Mouse (Mus musculus) forebrain, embryonic 14.5 days (tissue): Measurements from ENCODE around the gene Srrm4. TPM values are rescaled to one million over a fixed set of nuclear protein-coding genes. Genes with fewer than 3 reads are reported as not detected.

Experiments used
- ATAC-seq: fragments of 200-750 bp; cut with Nextera tagmentation; 2 replicates; pipeline ENCODE4 v1.8.0; 2017; ENCODE audit warnings: mild to moderate bottlenecking, moderate library complexity
- DNase-seq: peaks from one replicate; pipeline ENCODE4 v3.0.0-alpha.2; 2015; ENCODE audit warnings: low spot score
- H3K27ac ChIP-seq: fragments of 300-500 bp; sonication (generic); 2 replicates; pipeline ENCODE4 v1.5.1; 2014; ENCODE audit warnings: low read depth, mild to moderate bottlenecking, control low read depth, low read length, moderate library complexity
- H3K27me3 ChIP-seq: fragments of 300-500 bp; sonication (generic); replicated peaks from 2 replicates; pipeline ENCODE4 v1.6.1; 2014; ENCODE audit warnings: low read length, control low read depth, mixed read lengths; ENCODE audit not compliant: control insufficient read depth, insufficient read depth
- H3K36me3 ChIP-seq: fragments of 300-500 bp; sonication (generic); 2 replicates; pipeline ENCODE4 v1.6.1; 2014; ENCODE audit warnings: low read length, control low read depth; ENCODE audit not compliant: control insufficient read depth, insufficient read depth
- H3K4me1 ChIP-seq: fragments of 300-500 bp; sonication (generic); 2 replicates; pipeline ENCODE4 v1.6.1; 2014; ENCODE audit warnings: antibody characterized with exemption, low read length, control low read depth; ENCODE audit not compliant: control insufficient read depth, insufficient read depth
- H3K4me2 ChIP-seq: fragments of 300-500 bp; sonication (generic); 2 replicates; pipeline ENCODE4 v1.6.1; 2014; ENCODE audit warnings: mild to moderate bottlenecking, control low read depth, low read length
- H3K4me3 ChIP-seq: fragments of 300-500 bp; sonication (generic); 2 replicates; pipeline ENCODE4 v1.5.1; 2014; ENCODE audit warnings: low read depth, low read length, control low read depth
- H3K9ac ChIP-seq: fragments of 300-500 bp; sonication (generic); 2 replicates; pipeline ENCODE4 v1.6.1; 2014; ENCODE audit warnings: mild to moderate bottlenecking, low read length, control low read depth, moderate library complexity
- H3K9me3 ChIP-seq: fragments of 300-500 bp; sonication (generic); replicated peaks from 2 replicates; pipeline ENCODE4 v1.6.1; 2016; ENCODE audit warnings: low read length, control low read depth, mixed read lengths; ENCODE audit not compliant: control insufficient read depth
- WGBS: fragments of 180-500 bp; shearing (Covaris S2); extraction: QIAGEN DNeasy Blood & Tissue Kit; methylation state at CpG from one replicate; pipeline ENCODE4 v1.1.7; 2014; 5-methylcytosine and 5-hydroxymethylcytosine counted together
- polyA plus RNA-seq: library from polyadenylated mRNA; unstranded; fragments of >200 nt; fragmentation: Nextera tagmentation; extraction: Ambion mirVana; gene quantifications from 2 replicates; pipeline ENCODE4 v1.2.1, GENCODE M21; 2014

Srrm4 gene
- polyA plus RNA-seq, 1 experiment from 2014 or later, result 20.0 TPM

GRCm38 (mm10) chr5:116494377-116494776 lies 97.2 kb downstream of the Srrm4 start:
- Histone ChIP-seq H3K9me3 (no peaks in the 10 kb centered on the region), H3K27me3 (no peaks in the 10 kb centered on the region), H3K9ac (no peak overlapping the region), H3K4me1 (peaks cover 24% of the 10 kb centered on the region), H3K4me2 (no peak overlapping the region), H3K36me3 (no peaks in the 10 kb centered on the region), H3K27ac (no peak overlapping the region), H3K4me3 (no peak overlapping the region)
- WGBS, result 79% methylated on average over 7 of the region's 7 CpGs
- DNase-seq, result no peak
- no peak for ATAC-seq

GRCm38 (mm10) chr5:116492726-116493125 lies 98.9 kb downstream of the Srrm4 start:
- no peak overlapping the region for H3K4me2 ChIP-seq
- H3K4me3 ChIP-seq, result no peak overlapping the region
- DNase-seq (no peak), ATAC-seq (no peak)
- H3K36me3 ChIP-seq, result no peaks in the 10 kb centered on the region
- H3K9me3 ChIP-seq, result no peaks in the 10 kb centered on the region
- 88% methylated on average over 3 of the region's 3 CpGs for WGBS
- H3K27me3 ChIP-seq, result no peaks in the 10 kb centered on the region
- no peak overlapping the region for H3K27ac ChIP-seq
- H3K9ac ChIP-seq, result no peak overlapping the region
- peaks cover 10% of the 10 kb centered on the region for H3K4me1 ChIP-seq

GRCm38 (mm10) chr5:116491794-116492420 lies 99.7 kb downstream of the Srrm4 start:
- DNase-seq (no peak), ATAC-seq (no peak)
- WGBS, result 61% methylated on average over 12 of the region's 12 CpGs
- Histone ChIP-seq H3K9ac (no peak overlapping the region), H3K9me3 (no peaks in the 10 kb centered on the region), H3K4me2 (no peak overlapping the region), H3K27me3 (no peaks in the 10 kb centered on the region), H3K27ac (0 out of 2 replicates have a peak overlapping the region, but pooled peaks have one; percentile 2), H3K4me3 (no peak overlapping the region), H3K36me3 (no peaks in the 10 kb centered on the region), H3K4me1 (peaks cover 7% of the 10 kb centered on the region; the same call in 1 of the 2 replicates)

- peaks cover 7% of the 10 kb centered on the region; the same call in 1 of the 2 replicates for H3K4me1 ChIP-seq
These were observed 100.8 kb downstream of the Srrm4 start for GRCm38 (mm10) chr5:116490826-116491225.

GRCm38 (mm10) chr5:116489621-116490020 lies 102.0 kb downstream of the Srrm4 start:
- no peak overlapping the region for H3K4me2 ChIP-seq
- H3K9ac ChIP-seq, result no peak overlapping the region
- no peaks in the 10 kb centered on the region for H3K36me3 ChIP-seq
- H3K4me1 ChIP-seq, result peaks cover 11% of the 10 kb centered on the region
- ATAC-seq (peak; percentile 47; the same call in 1 of the 2 replicates), DNase-seq (no peak)
- 52% methylated on average over 8 of the region's 8 CpGs for WGBS
- no peak overlapping the region for H3K27ac ChIP-seq
- no peaks in the 10 kb centered on the region for H3K9me3 ChIP-seq
- H3K4me3 ChIP-seq, result no peak overlapping the region
- H3K27me3 ChIP-seq, result no peaks in the 10 kb centered on the region

More at GRCm38 (mm10) chr5:116490826-116491225, 100.8 kb downstream of the Srrm4 start:
- H3K27me3 ChIP-seq, result no peaks in the 10 kb centered on the region
- H3K36me3 ChIP-seq, result no peaks in the 10 kb centered on the region
- ATAC-seq (no peak), DNase-seq (no peak)
- 82% methylated on average over 5 of the region's 5 CpGs for WGBS
- H3K4me2 ChIP-seq, result no peak overlapping the region
- no peaks in the 10 kb centered on the region for H3K9me3 ChIP-seq
- no peak overlapping the region for H3K9ac ChIP-seq
- H3K27ac ChIP-seq, result 0 out of 2 replicates have a peak overlapping the region, but pooled peaks have one; percentile 14
- no peak overlapping the region for H3K4me3 ChIP-seq

- ATAC-seq, result no peak
- no peak overlapping the region for H3K4me3 ChIP-seq
- H3K27me3 ChIP-seq, result no peaks in the 10 kb centered on the region
- no peak overlapping the region for H3K4me2 ChIP-seq
- 66% methylated on average over 4 of the region's 4 CpGs for WGBS
- no peak for DNase-seq
- H3K9me3 ChIP-seq, result no peaks in the 10 kb centered on the region
- peaks cover 5% of the 10 kb centered on the region; the same call in 1 of the 2 replicates for H3K36me3 ChIP-seq
- peaks cover 11% of the 10 kb centered on the region for H3K4me1 ChIP-seq
- no peak overlapping the region for H3K9ac ChIP-seq
- H3K27ac ChIP-seq, result no peak overlapping the region
These were observed 105.5 kb downstream of the Srrm4 start for GRCm38 (mm10) chr5:116486135-116486534.

GRCm38 (mm10) chr5:116485069-116485468 lies 106.5 kb downstream of the Srrm4 start:
- ATAC-seq (peak; percentile 74), DNase-seq (peak; percentile 86)
- no peak overlapping the region for H3K9ac ChIP-seq
- H3K27me3 ChIP-seq, result no peaks in the 10 kb centered on the region
- 28% methylated on average over 5 of the region's 5 CpGs for WGBS
- peaks cover 5% of the 10 kb centered on the region; the same call in 1 of the 2 replicates for H3K36me3 ChIP-seq
- H3K27ac ChIP-seq, result no peak overlapping the region
- no peak overlapping the region for H3K4me2 ChIP-seq
- no peak overlapping the region for H3K4me3 ChIP-seq
- peaks cover 4% of the 10 kb centered on the region for H3K4me1 ChIP-seq
- no peaks in the 10 kb centered on the region for H3K9me3 ChIP-seq

- H3K36me3 ChIP-seq, result peaks cover 5% of the 10 kb centered on the region; the same call in 1 of the 2 replicates
- H3K9me3 ChIP-seq, result no peaks in the 10 kb centered on the region
- no peaks in the 10 kb centered on the region for H3K27me3 ChIP-seq
- no peak overlapping the region for H3K4me2 ChIP-seq
- no peak overlapping the region for H3K27ac ChIP-seq
- 87% methylated on average over 9 of the region's 9 CpGs for WGBS
- no peak for ATAC-seq
- no peak overlapping the region for H3K4me3 ChIP-seq
- H3K4me1 ChIP-seq, result peaks cover 4% of the 10 kb centered on the region
- no peak overlapping the region for H3K9ac ChIP-seq
- no peak for DNase-seq
These were observed 107.4 kb downstream of the Srrm4 start for GRCm38 (mm10) chr5:116484236-116484635.

GRCm38 (mm10) chr5:116478607-116479371 lies 112.8 kb downstream of the Srrm4 start:
- H3K9ac ChIP-seq, result no peak overlapping the region
- H3K9me3 ChIP-seq, result no peaks in the 10 kb centered on the region
- ATAC-seq, result peak; percentile 15; the same call in 1 of the 2 replicates
- no peaks in the 10 kb centered on the region for H3K27me3 ChIP-seq
- no peak overlapping the region for H3K27ac ChIP-seq
- 0 out of 2 replicates have a peak, but pooled peaks cover 2% of the 10 kb centered on the region for H3K4me1 ChIP-seq
- no peak overlapping the region for H3K4me2 ChIP-seq
- no peak overlapping the region for H3K4me3 ChIP-seq
- peak; percentile 52 for DNase-seq
- peaks cover 19% of the 10 kb centered on the region for H3K36me3 ChIP-seq
- WGBS, result 75% methylated on average over 18 of the region's 18 CpGs
